Mouse (Mus musculus) C2C12 (cell line): Measurements from ENCODE around the gene Jade1.

ENCODE experiments used
- CEBPB ChIP-seq: IDR thresholded peaks from one replicate; pipeline ENCODE4 v1.6.1; 2011; ENCODE audit warnings: low read depth, mild to moderate bottlenecking, control low read depth, moderate library complexity
- CTCF ChIP-seq: IDR thresholded peaks from one replicate; pipeline ENCODE4 v1.5.1; 2011; ENCODE audit not compliant: control insufficient read depth, insufficient read depth, insufficient read length
- FOSL1 ChIP-seq: IDR thresholded peaks from one replicate; pipeline ENCODE4 v1.8.0; 2011; ENCODE audit warnings: mild to moderate bottlenecking, low read length; ENCODE audit not compliant: poor library complexity, insufficient read depth, severe bottlenecking
- MAX ChIP-seq: IDR thresholded peaks from one replicate; pipeline ENCODE4 v1.6.1; 2011; ENCODE audit warnings: mild to moderate bottlenecking, control low read depth
- MYOG ChIP-seq: IDR thresholded peaks from one replicate; pipeline ENCODE4 v1.6.1; 2011; ENCODE audit not compliant: control insufficient read depth, insufficient read length; ENCODE audit errors: extremely low read depth
- USF1 ChIP-seq: IDR thresholded peaks from one replicate; pipeline ENCODE4 v1.6.1; 2011; ENCODE audit warnings: low read depth, mild to moderate bottlenecking, control low read depth, moderate library complexity

- no peak for TF ChIP-seq MAX
- no peak for TF ChIP-seq USF1
- TF ChIP-seq CTCF, result no peak
- TF ChIP-seq MYOG, result no peak
- TF ChIP-seq CEBPB, result no peak
- no peak for TF ChIP-seq FOSL1
Observed at GRCm38 (mm10) chr3:41509441-41509840, 46.1 kb upstream of the Jade1 start.
